Mouse (Mus musculus) spleen, adult 2 months (tissue): ENCODE measurements around the gene Rbms2. TPM values are rescaled to one million over a fixed set of nuclear protein-coding genes. Genes with fewer than 3 reads are reported as not detected.

Experiments used
- DNase-seq, 2 experiments: peaks; one replicate each; pipeline versions ENCODE4 v3.0.0 to v3.0.0-alpha.2; 2012 to 2021; ENCODE audit warnings: low spot score in 2 of 2, low read depth in 1 of 2
- H3K27ac ChIP-seq: fragments of 200-500 bp; 2 replicates; pipeline ENCODE4 v1.5.1; 2012; ENCODE audit warnings: low read length, inconsistent platforms; ENCODE audit not compliant: insufficient read depth
- H3K27me3 ChIP-seq: fragments of 200-500 bp; 2 replicates; pipeline ENCODE4 v1.6.1; 2012; ENCODE audit warnings: mild to moderate bottlenecking, moderate library complexity, low read length, inconsistent platforms; ENCODE audit not compliant: control insufficient read depth, insufficient read depth
- H3K36me3 ChIP-seq: fragments of 200-500 bp; 2 replicates; pipeline ENCODE4 v1.6.1; 2012; ENCODE audit warnings: mild to moderate bottlenecking, low read length, inconsistent platforms; ENCODE audit not compliant: control insufficient read depth, insufficient read depth
- H3K4me1 ChIP-seq: fragments of 200-500 bp; 2 replicates; pipeline ENCODE4 v1.6.1; 2011; ENCODE audit warnings: inconsistent platforms; ENCODE audit not compliant: control insufficient read depth, insufficient read depth, insufficient read length
- H3K4me3 ChIP-seq: fragments of 200-500 bp; 2 replicates; pipeline ENCODE4 v1.5.1; 2011; ENCODE audit warnings: mild to moderate bottlenecking, inconsistent platforms; ENCODE audit not compliant: insufficient read depth, insufficient read length; ENCODE audit errors: extremely low read depth
- CTCF ChIP-seq: fragments of 200-500 bp; IDR thresholded peaks from 2 replicates; pipeline ENCODE4 v1.5.1; 2011; ENCODE audit warnings: mild to moderate bottlenecking, inconsistent platforms; ENCODE audit not compliant: insufficient read depth, insufficient read length, insufficient replicate concordance; ENCODE audit errors: extremely low read depth
- POLR2A ChIP-seq: fragments of 200-500 bp; IDR thresholded peaks from 2 replicates; pipeline ENCODE4 v1.6.1; 2011; ENCODE audit warnings: low read depth, low read length, inconsistent platforms
- WGBS: fragments of 180-500 bp; shearing (Covaris S2); methylation state at CpG from one replicate; pipeline ENCODE4 v1.1.7; 2018; 5-methylcytosine and 5-hydroxymethylcytosine counted together
- polyA plus RNA-seq: library from polyadenylated mRNA; depleted of rRNA; stranded (reverse); fragments of >200 nt; gene quantifications from 2 replicates; pipeline ENCODE4 v1.2.3, GENCODE M21; 2012

Gene Rbms2
- polyA plus RNA-seq, 1 experiment = 30.0 TPM

DNA sequence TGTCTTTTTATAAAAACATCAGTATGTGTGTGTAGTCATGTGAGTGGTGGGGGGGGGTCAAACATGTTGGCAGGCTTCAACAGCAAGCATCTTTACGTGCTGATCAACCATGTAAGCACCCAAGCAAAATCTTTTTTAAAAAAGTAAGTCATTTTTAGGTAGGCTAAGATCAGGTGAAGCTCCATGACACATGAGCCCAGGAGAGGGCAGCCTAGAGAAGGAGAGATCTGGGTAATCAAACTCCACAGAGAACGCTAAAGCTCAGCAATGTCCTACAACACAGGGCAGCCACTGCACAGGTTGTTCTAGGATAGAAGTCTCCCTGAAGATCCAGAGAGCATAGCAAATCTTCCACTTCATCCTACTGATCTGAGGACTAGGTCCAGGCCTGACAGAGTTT lies 37.9 kb downstream of the Rbms2 start:
- Histone ChIP-seq H3K4me3 (no peak overlapping the region), H3K36me3 (peaks cover 8% of the 10 kb centered on the region), H3K27me3 (no peaks in the 10 kb centered on the region), H3K27ac (no peak overlapping the region), H3K4me1 (no peaks in the 10 kb centered on the region)
- DNase-seq = no peak
- no peak for TF ChIP-seq CTCF
- no peak for TF ChIP-seq POLR2A
- WGBS = 80% methylated on average over 2 of the region's 2 CpGs

DNA sequence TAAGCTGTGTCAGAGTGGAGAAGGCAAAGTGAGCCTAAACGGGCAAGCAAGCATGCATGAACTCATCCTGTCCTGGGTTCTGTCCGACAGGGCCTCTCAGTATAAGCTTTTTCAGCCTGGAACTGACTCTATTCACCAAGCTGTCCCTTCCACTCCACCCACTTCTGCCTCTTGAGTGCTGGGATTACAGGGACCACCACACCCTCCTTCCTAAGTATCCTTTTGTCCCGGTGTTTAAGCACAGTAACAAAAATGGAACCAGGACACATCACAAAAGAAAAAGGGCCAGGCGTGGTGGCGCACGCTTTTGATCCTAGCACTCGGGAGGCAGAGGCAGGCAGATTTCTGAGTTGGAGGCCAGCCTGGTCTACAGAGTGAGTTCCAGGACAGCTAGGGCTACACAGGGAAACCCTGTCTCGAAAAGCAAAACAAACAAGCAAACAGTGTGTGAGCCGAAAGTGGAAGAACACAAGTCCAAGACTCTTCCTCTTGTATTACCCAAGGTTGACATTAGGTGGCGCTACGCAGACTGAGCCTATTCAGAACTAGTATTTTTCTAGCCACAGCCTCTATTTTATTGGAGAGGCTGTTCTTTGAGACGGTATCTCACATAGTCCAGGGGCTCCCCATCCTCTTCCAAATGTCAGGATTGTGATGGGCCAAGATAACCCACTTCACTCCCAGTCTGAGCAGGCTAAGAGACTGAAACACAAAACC lies 39.7 kb downstream of the Rbms2 start:
- H3K4me1 ChIP-seq = no peaks in the 10 kb centered on the region
- H3K27ac ChIP-seq = no peak overlapping the region
- H3K36me3 ChIP-seq = peaks cover 6% of the 10 kb centered on the region; the same call in 1 of the 2 replicates
- H3K27me3 ChIP-seq = no peaks in the 10 kb centered on the region
- peak; percentile 39 to 46 for DNase-seq
- no peak overlapping the region for H3K4me3 ChIP-seq
- WGBS = 63% methylated on average over 12 of the region's 12 CpGs
- TF ChIP-seq POLR2A = no peak
- TF ChIP-seq CTCF = peak; percentile 40; the same call in 1 of the 2 replicates

DNA sequence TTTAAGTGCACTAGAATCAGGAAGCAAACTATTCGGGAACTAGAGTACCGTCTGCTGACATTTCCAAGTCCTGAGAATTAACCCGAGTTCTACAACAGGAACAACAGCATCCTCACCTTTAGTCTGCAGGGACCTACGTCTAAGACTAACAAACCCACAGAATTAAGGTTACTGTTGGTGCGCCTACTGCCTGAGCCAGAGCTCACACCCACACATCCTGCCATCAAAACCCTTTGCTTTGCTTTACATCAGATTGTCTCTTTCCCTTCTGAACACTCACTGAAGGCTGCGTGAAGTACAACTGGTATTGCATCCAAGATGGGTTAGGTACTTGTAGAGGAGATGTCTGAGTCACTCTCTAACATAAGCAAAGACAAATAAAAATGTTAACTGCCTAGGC lies 44.7 kb downstream of the Rbms2 start:
- H3K4me3 ChIP-seq = no peak overlapping the region
- DNase-seq = no peak

DNA sequence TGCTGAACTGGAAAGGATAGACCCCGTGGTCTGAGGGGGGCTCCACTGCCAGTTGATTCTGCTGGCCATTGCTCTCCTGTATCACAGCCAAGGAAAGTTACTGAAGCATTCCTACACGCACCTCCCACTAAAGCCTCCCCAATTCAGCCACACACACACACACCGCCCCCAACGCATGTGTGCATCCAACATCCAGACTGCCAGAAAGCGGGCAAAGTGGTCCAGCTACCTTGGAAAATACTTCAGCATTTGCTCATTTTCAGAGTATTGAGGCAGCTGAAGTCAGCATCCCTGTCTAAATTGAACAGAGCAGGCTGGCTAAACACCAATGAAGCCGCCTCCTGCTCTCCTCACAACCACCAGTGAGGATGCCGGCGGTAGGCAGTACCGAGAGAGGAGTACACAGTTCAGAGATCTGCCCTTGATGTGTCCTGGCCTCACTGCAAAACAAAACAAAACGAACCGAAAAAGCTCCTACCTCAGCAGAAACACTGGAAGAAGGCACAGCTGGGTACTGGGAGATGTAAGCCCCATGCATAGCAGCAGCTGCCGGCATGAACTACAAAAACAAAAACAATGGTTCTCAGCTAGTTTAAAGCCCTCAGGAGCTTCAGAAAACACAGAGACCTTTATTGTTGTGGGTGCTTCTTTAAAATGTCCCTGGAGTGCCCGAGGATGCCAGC lies 46.3 kb downstream of the Rbms2 start:
- no peak for TF ChIP-seq POLR2A
- TF ChIP-seq CTCF = no peak
- no peaks in the 10 kb centered on the region; the same call in 1 of the 2 replicates for H3K4me1 ChIP-seq
- WGBS = 82% methylated on average over 13 of the region's 13 CpGs
- H3K36me3 ChIP-seq = peaks cover 5% of the 10 kb centered on the region
- H3K27ac ChIP-seq = no peak overlapping the region
- DNase-seq = no peak
- no peak overlapping the region for H3K4me3 ChIP-seq
- H3K27me3 ChIP-seq = no peaks in the 10 kb centered on the region

More for the DNA sequence above, 44.7 kb downstream of the Rbms2 start:
- Histone ChIP-seq H3K27me3 (no peaks in the 10 kb centered on the region), H3K27ac (no peak overlapping the region), H3K36me3 (peaks cover 3% of the 10 kb centered on the region; the same call in 1 of the 2 replicates), H3K4me1 (no peaks in the 10 kb centered on the region; the same call in 1 of the 2 replicates)
- 80% methylated on average over 6 of the region's 6 CpGs for WGBS
- TF ChIP-seq POLR2A (no peak), CTCF (no peak)

DNA sequence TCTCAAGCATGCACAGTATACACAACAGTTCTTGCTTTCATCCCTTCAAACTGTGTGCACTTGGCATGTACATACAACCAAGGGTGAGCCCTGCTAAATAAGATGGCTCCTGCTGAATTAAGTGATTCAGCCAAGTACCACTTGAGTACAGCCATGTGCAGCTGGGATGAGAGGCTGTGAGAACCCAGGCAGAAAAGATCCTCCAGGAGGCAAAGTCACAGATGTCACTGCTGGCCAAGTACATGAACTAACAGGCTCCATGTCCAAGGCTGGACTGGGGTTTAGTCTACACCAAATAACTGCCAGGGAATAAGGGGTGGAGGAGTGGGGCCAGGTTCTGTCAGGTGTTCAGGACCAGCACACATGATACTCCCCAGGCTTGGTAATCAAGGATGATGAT lies 48.3 kb downstream of the Rbms2 start:
- Histone ChIP-seq H3K27me3 (no peaks in the 10 kb centered on the region), H3K36me3 (peaks cover 15% of the 10 kb centered on the region), H3K4me3 (no peak overlapping the region), H3K27ac (no peak overlapping the region), H3K4me1 (no peaks in the 10 kb centered on the region; the same call in 1 of the 2 replicates)
- no peak for DNase-seq
- no peak for TF ChIP-seq CTCF
- TF ChIP-seq POLR2A = no peak

DNA sequence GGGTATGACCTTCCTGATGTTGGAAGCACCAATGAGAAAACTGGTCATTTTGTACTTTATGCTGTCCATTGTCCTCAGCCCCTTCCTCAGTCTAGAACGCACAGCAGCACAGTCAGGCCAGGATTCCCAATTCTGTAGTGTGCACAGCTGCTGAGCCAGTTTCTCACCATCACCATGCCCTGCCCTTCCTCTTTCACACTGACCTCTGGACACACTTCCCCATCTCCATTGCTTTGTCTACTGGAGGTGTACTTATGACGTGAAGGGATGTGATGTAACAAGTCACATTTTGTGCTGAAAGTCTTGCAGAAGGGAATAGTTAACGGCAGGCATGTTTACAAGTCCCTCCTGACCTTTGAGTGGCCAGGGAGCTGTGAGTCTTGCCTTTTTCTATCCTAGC lies 48.8 kb downstream of the Rbms2 start:
- DNase-seq = no peak
- H3K4me3 ChIP-seq = no peak overlapping the region
- no peak overlapping the region for H3K27ac ChIP-seq
- TF ChIP-seq CTCF = no peak
- TF ChIP-seq POLR2A = no peak
- no peaks in the 10 kb centered on the region for H3K27me3 ChIP-seq
- WGBS = 79% methylated on average over 3 of the region's 3 CpGs
- H3K4me1 ChIP-seq = no peaks in the 10 kb centered on the region; the same call in 1 of the 2 replicates
- H3K36me3 ChIP-seq = peaks cover 20% of the 10 kb centered on the region

DNA sequence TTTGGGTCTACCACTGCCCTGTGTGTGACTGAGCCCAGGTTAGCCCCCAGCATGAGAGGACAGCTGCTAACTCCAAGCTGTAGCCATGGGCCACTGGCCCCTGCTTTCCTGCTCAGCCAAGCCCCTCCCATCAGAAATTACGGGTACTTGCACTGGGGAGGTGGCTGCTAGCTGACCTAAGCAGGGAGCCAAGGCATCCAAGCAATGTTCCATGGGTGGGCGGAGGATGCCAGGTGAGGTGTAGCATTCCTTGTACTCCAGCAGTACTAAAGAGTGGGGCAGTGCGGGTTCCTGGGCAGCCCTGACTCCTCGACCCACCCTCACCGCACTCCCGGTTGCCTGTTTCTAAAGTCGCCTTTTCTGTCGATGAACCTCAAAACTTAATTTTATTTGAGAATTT lies 52.0 kb downstream of the Rbms2 start:
- 93% methylated on average over 8 of the region's 8 CpGs for WGBS
- Histone ChIP-seq H3K36me3 (peaks cover 50% of the 10 kb centered on the region), H3K4me3 (no peak overlapping the region), H3K27me3 (no peaks in the 10 kb centered on the region), H3K27ac (no peak overlapping the region), H3K4me1 (no peaks in the 10 kb centered on the region; the same call in 1 of the 2 replicates)
- DNase-seq = no peak
- no peak for TF ChIP-seq POLR2A
- no peak for TF ChIP-seq CTCF
